Mouse (Mus musculus): Measurements from ENCODE around the gene Phb2.
A peak's percentile ranks its signal among the peaks of the same experiment; 100 is the strongest.

DNA sequence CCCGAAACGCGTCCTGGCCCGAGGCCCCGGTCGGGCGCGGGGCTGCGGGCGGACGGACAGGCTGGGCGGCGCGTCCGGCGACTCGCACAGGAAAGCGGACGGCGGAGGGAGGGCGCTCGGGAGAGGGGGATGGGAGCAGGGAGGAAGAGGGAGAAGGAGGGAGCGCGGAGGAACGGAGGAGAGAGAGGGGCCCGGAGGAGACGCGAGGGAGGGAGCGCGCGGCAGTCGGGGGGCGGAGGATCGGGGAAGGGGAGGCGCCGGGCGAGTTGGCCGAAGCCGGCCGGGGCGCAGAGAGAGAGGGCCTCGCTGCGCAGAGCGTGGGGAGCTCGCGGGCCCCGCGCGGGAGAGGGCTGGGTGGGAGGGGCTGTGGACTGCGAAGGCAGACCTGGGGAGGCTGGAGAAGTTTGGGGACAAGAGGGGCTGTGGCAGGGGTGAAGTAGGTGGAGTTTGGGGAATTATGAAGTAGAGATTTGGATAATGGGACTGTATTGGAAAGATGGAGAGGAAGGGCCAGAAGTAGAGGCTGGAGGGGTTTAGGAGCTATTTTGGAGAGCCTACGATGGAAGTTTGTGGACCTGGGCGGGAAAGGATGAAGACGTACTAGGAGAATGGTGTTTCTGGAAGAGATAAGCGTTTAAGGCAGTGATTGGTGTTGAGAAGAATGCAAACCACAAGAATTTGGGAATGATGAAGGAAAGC, 44.7 kb downstream of the Phb2 start:
- TF ChIP-seq CTCF (IDR thresholded peaks at IDR 0.05; ENCODE audit: extremely low read depth, insufficient read depth, low read length) (no peak), POLR2A (IDR thresholded peaks at IDR 0.05; ENCODE audit: extremely low read depth, insufficient read depth, low read length) (0 out of 2 replicates have a peak, but pooled peaks have one; percentile 16)

Data from cortical plate, adult 2 months (tissue).